Mouse (Mus musculus) left cerebral cortex, adult 2 months (tissue): Measurements from ENCODE around the gene Ap1s2. TPM values are rescaled to one million over a fixed set of nuclear protein-coding genes. Genes with fewer than 3 reads are reported as not detected.

ENCODE experiments used
- DNase-seq, 2 experiments: peaks; one replicate each; pipeline ENCODE4 v3.0.0; 2021 to 2022; ENCODE audit warnings: low spot score in 2 of 2, mixed read lengths in 1 of 2; ENCODE audit errors: extremely low spot score in 1 of 2
- H3K27ac ChIP-seq: fragments of 200-600 bp; 2 replicates; pipeline ENCODE4 v1.8.1; 2022
- H3K4me3 ChIP-seq: fragments of 200-600 bp; 2 replicates; pipeline ENCODE4 v1.8.1; 2022
- CTCF ChIP-seq: fragments of 200-600 bp; IDR thresholded peaks from 2 replicates; pipeline ENCODE4 v1.8.1; 2022; ENCODE audit warnings: antibody characterized with exemption, mild to moderate bottlenecking, moderate library complexity
- intact Hi-C: fragments of 180-260 bp; cut with DNase I; formaldehyde crosslinking; loops from one replicate; pipeline ENCODE4 v1.15.1; 2025
- total RNA-seq, 2 experiments: library from RNA; stranded (reverse); gene quantifications; 2 replicates each; pipeline ENCODE4 v1.2.3; 2021

Ap1s2 gene
- total RNA-seq, 2 experiments from 2014 or later: 30.3 to 39.9 TPM

- TF ChIP-seq CTCF: no peak
- DNase-seq: no peak
- H3K4me3 ChIP-seq: peak overlapping the region; percentile 64
- peak overlapping the region; percentile 72 for H3K27ac ChIP-seq
- intact Hi-C loops: loop anchor here (2.0 kb wide), 2 partner anchors 51 to 59 kb away; partner anchors contain the start of gene Zrsr2
Measured at GRCm38 (mm10) chrX:163908003-163908336, 847 bp upstream of the Ap1s2 start.

GRCm38 (mm10) chrX:163909381-163909780 is 564 bp downstream of the Ap1s2 start:
- Histone ChIP-seq H3K27ac (peak overlapping the region; percentile 66), H3K4me3 (peak overlapping the region; percentile 60)
- intact Hi-C loops: loop anchor here (1.0 to 2.0 kb wide), 3 partner anchors 49 to 82 kb away; partner anchors contain the start of gene Zrsr2
- no peak for TF ChIP-seq CTCF
- peak in 1 of 2 experiments; percentile 14 for DNase-seq

GRCm38 (mm10) chrX:163912791-163913190 is 4.0 kb downstream of the Ap1s2 start:
- no peak overlapping the region for H3K27ac ChIP-seq
- peak; percentile 39 for TF ChIP-seq CTCF
- no peak overlapping the region for H3K4me3 ChIP-seq
- intact Hi-C loops: loop anchor here (10.0 kb wide), 1 partner anchor 958 kb away; no protein-coding TSS in a partner anchor
- DNase-seq: no peak

GRCm38 (mm10) chrX:163929550-163929949 is 20.7 kb downstream of the Ap1s2 start:
- no peak for DNase-seq
- TF ChIP-seq CTCF: no peak
- intact Hi-C loops: no loop called here
- H3K27ac ChIP-seq: no peak overlapping the region
- no peak overlapping the region for H3K4me3 ChIP-seq

GRCm38 (mm10) chrX:163934731-163935130 is 25.9 kb downstream of the Ap1s2 start:
- no peak overlapping the region for H3K27ac ChIP-seq
- no peak overlapping the region for H3K4me3 ChIP-seq
- TF ChIP-seq CTCF: no peak
- intact Hi-C loops: loop anchor here (10.0 kb wide), 1 partner anchor 1020 kb away; no protein-coding TSS in a partner anchor
- no peak for DNase-seq

- intact Hi-C loops: loop anchor here (10.0 kb wide), 1 partner anchor 1024 kb away; no protein-coding TSS in a partner anchor
- H3K4me3 ChIP-seq: no peak overlapping the region
- TF ChIP-seq CTCF: no peak
- DNase-seq: peak; percentile 24 to 49
- H3K27ac ChIP-seq: 0 out of 2 replicates have a peak overlapping the region, but pooled peaks have one; percentile 6
Measured at GRCm38 (mm10) chrX:163938587-163938986, 29.8 kb downstream of the Ap1s2 start.

- intact Hi-C loops: no loop called here
- no peak for DNase-seq
- TF ChIP-seq CTCF: no peak
Measured at GRCm38 (mm10) chrX:163944381-163944780, 35.6 kb downstream of the Ap1s2 start.

GRCm38 (mm10) chrX:163951618-163952017 is 42.8 kb downstream of the Ap1s2 start:
- intact Hi-C loops: loop anchor here (10.0 kb wide), 1 partner anchor 1007 kb away; no protein-coding TSS in a partner anchor
- DNase-seq: no peak
- no peak for TF ChIP-seq CTCF
- H3K27ac ChIP-seq: no peak overlapping the region
- no peak overlapping the region for H3K4me3 ChIP-seq

More at GRCm38 (mm10) chrX:163944381-163944780, 35.6 kb downstream of the Ap1s2 start:
- H3K27ac ChIP-seq: no peak overlapping the region
- no peak overlapping the region for H3K4me3 ChIP-seq

GRCm38 (mm10) chrX:163957381-163957780 is 48.6 kb downstream of the Ap1s2 start:
- H3K27ac ChIP-seq: no peak overlapping the region
- intact Hi-C loops: loop anchor here (5.0 to 10.0 kb wide), 2 partner anchors 110 to 1013 kb away; no protein-coding TSS in a partner anchor
- no peak for TF ChIP-seq CTCF
- H3K4me3 ChIP-seq: peak overlapping the region; percentile 60
- DNase-seq: no peak

- peak overlapping the region; percentile 60 for H3K4me3 ChIP-seq
- DNase-seq: peak in 1 of 2 experiments; percentile 41
- intact Hi-C loops: loop anchor here (2.0 to 10.0 kb wide), 3 partner anchors 49 to 1013 kb away; partner anchors contain the start of gene Ap1s2
- no peak for TF ChIP-seq CTCF
- H3K27ac ChIP-seq: peak overlapping the region; percentile 92
Measured at GRCm38 (mm10) chrX:163957803-163958466, 49.1 kb downstream of the Ap1s2 start.

GRCm38 (mm10) chrX:163958467-163958875 is 49.7 kb downstream of the Ap1s2 start, which contains the start of gene Zrsr2:
Gene Zrsr2, minus strand, starts transcription at chrX:163958661.
- intact Hi-C loops: loop anchor here (2.0 to 10.0 kb wide), 3 partner anchors 50 to 1014 kb away; partner anchors contain the start of gene Ap1s2
- TF ChIP-seq CTCF: no peak
- peak; percentile 55 to 78 for DNase-seq
- Histone ChIP-seq H3K4me3 (peak within 1 kb of the TSS; percentile 60), H3K27ac (peak within 1 kb of the TSS; percentile 92)

- intact Hi-C loops: no loop called here
- TF ChIP-seq CTCF: no peak
- no peak overlapping the region for H3K27ac ChIP-seq
Measured at GRCm38 (mm10) chrX:163981092-163981491, 72.3 kb downstream of the Ap1s2 start.

More at GRCm38 (mm10) chrX:163981092-163981491, 72.3 kb downstream of the Ap1s2 start:
- no peak overlapping the region for H3K4me3 ChIP-seq
- no peak for DNase-seq
